Mouse (Mus musculus): ENCODE data around the gene Kcnj11.

DNA sequence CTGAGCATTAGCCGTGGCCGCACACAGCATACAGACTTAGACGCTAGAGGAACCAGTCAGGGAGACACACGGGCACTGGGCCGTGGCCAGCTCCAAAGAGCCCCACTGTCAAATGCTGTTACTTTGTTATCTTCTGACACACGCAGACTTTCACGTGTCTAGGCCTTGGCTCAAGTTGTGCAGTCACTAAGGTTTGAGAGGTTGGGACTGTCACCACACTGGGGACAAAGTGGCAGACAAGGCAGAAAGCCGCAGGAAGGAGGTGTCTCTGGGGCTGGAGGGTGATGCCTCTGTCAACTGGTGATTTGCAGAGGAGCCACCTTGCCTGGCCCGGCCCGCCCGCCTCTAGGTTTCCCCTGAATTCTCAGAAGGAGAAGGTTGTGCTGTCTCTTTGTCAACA lies 24.8 kb upstream of the Kcnj11 start:
- TF ChIP-seq CTCF (IDR thresholded peaks at IDR 0.05; ENCODE audit: borderline replicate concordance, insufficient read depth, low read length) (no peak), POLR2A (IDR thresholded peaks at IDR 0.05; ENCODE audit: low read depth, low read length) (no peak)
